Mouse (Mus musculus) heart, embryonic 15.5 days (tissue): ENCODE measurements around the gene Camk2g. TPM values are rescaled to one million over a fixed set of nuclear protein-coding genes. Genes with fewer than 3 reads are reported as not detected.

ENCODE experiments used
- microRNA-seq: library from miRNA; unstranded; fragments of <30 nt; microRNA quantifications from one replicate; pipeline ENCODE4, GENCODE M21; 2016
- polyA plus RNA-seq: library from polyadenylated mRNA; unstranded; fragments of >200 nt; fragmentation: Nextera tagmentation; extraction: Ambion mirVana; gene quantifications from 2 replicates; pipeline ENCODE4 v1.2.1, GENCODE M21; 2015

The Camk2g gene
- polyA plus RNA-seq, 1 experiment from 2014 or later, result 75.7 TPM

Small RNAs within 50 kb of the gene (microRNA-seq; reads per million reads assigned to microRNA genes)
- gene Mir6946, result not detected

Other genes starting within 250 kb of the Camk2g start
- gene Ppp3cb, start 247.5 kb downstream of the Camk2g start, polyA plus RNA-seq, result 30.6 and 34.9 TPM in 2 replicates
- gene Usp54, start 153.0 kb downstream of the Camk2g start, polyA plus RNA-seq, result 4.0 and 4.8 TPM in 2 replicates
- 10.2 and 11.6 TPM in 2 replicates for gene Myoz1, start 137.5 kb downstream of the Camk2g start, polyA plus RNA-seq
- gene Synpo2l, start 125.7 kb downstream of the Camk2g start, polyA plus RNA-seq, result 167 and 174 TPM in 2 replicates
- gene Sec24c, start 119.8 kb downstream of the Camk2g start, polyA plus RNA-seq, result 57.3 and 82.4 TPM in 2 replicates
- gene Fut11, start 99.1 kb downstream of the Camk2g start, polyA plus RNA-seq, result 19.0 and 23.9 TPM in 2 replicates
- gene Chchd1, start 91.1 kb downstream of the Camk2g start, polyA plus RNA-seq, result 159 and 218 TPM in 2 replicates
- 18.2 and 24.7 TPM in 2 replicates for gene Zswim8, start 86.5 kb downstream of the Camk2g start, polyA plus RNA-seq
- 13.8 and 17.8 TPM in 2 replicates for gene Ndst2, start 59.5 kb downstream of the Camk2g start, polyA plus RNA-seq
- 1.4 and 1.9 TPM in 2 replicates for gene Plau, start 42.6 kb upstream of the Camk2g start, polyA plus RNA-seq
- gene Vcl, start 135.3 kb upstream of the Camk2g start, polyA plus RNA-seq, result 82.2 and 89.1 TPM in 2 replicates